Mouse (Mus musculus) CH12.LX (cell line): ENCODE results near the gene Gngt2.

ENCODE experiments used
- CTCF ChIP-seq, 2 experiments: IDR thresholded peaks in 1 of 2; conservative IDR thresholded peaks in 1 of 2; 2 replicates each; pipeline ENCODE4 v1.5.1; 2011 to 2012; ENCODE audit warnings: low read depth in 2 of 2, low read length in 2 of 2, improper control_type of control experiment in 1 of 2, inconsistent platforms in 1 of 2, mild to moderate bottlenecking in 1 of 2, moderate library complexity in 1 of 2
- E2F4 ChIP-seq: IDR thresholded peaks from 2 replicates; pipeline ENCODE4 v1.6.1; 2011; ENCODE audit warnings: low read depth, low read length, improper control_type of control experiment; ENCODE audit not compliant: insufficient replicate concordance
- MAX ChIP-seq: IDR thresholded peaks from 2 replicates; pipeline ENCODE4 v1.6.1; 2011; ENCODE audit warnings: low read length, improper control_type of control experiment
- POLR2A ChIP-seq: IDR thresholded peaks from 2 replicates; pipeline ENCODE4 v1.6.1; 2011; ENCODE audit warnings: low read depth, mild to moderate bottlenecking, improper control_type of control experiment, low read length

- TF ChIP-seq CTCF (conservative IDR thresholded peaks at IDR 0.05 in 1 of 2, IDR thresholded peaks at IDR 0.05 in 1 of 2; ENCODE audit: low read depth in 2 of 2, low read length in 2 of 2) (no peak), POLR2A (no peak), MAX (no peak), E2F4 (no peak)
These were observed 20.9 kb downstream of the Gngt2 start for GRCm38 (mm10) chr11:95857716-95858527.
